Mouse (Mus musculus): ENCODE results near the gene Ofd1. TPM values are rescaled to one million over a fixed set of nuclear protein-coding genes. Genes with fewer than 3 reads are reported as not detected.

The Ofd1 gene
- 1 to 10 TPM; 4.6 to 5.6 TPM for total RNA-seq (2021)

DNA sequence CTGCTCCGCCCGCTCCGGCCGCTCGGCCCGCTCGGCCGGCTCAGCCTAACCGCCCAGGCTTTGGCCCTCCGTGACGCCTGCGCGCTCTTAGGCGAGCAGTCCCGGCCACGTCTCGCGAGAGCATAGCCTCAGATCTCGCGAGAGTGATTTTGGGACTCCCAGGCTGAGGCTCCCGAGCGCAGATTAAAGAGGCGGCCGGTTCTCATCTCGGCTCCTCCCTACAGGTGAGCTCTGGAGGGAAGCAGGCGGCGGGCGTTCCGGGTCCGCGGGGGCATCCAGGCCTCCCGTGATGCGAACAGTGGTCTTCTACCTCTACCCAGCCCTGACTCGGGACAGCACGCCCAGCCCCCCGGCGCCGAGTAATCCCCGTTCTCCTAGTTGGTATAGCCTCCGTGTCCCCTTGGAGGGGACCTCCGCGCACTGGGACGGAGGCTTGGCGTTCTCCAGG is at the start of gene Ofd1:
Gene Ofd1 (minus strand): TSS at position 89 of the 448 bp plus-strand sequence.
- DNase-seq (ENCODE audit: low spot score in 2 of 2): peak; percentile 83 to 87
- intact Hi-C loops (cut with DNase I): loop anchor here (2.0 kb wide), 1 partner anchor 212 kb away; no protein-coding TSS in a partner anchor

DNA sequence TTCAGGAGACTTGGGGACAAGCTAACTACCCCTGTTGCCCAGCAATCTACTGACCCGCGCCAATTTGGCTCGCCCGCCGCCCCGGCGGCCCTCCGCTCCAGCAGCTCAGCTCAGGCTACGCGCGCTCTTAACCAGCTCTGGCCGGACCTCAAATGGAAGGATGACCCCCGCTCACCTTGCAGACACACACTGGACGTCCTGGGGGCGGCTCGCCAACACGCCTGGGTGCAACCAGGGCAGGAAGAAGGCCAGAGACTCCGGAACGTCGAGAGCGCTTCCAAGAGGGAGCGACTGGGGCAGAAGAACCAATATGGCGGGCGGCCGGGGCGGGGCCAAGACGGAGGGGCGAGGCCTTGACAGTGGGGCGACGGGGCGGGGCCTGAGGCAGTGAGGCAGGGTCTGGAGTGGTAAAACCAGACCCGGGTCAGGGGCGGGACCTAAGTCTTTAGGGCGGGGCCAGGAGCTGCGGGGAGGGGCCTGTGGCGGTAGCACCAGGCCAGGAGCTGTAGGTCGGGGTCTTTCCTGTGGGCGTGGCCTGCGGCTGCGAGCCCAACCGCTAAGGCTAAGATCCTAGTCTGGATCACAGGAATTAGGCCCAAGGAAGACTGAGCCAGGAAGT is 39.0 kb upstream of the Ofd1 start, which contains the start of gene Rab9:
Gene Rab9 (minus strand): TSS at position 503 of the 619 bp plus-strand sequence.
- peak; percentile 81 to 86 for DNase-seq (ENCODE audit: low spot score in 2 of 2)
- intact Hi-C loops (cut with DNase I): loop anchor here (1.0 kb wide), 1 partner anchor 31 kb away; no protein-coding TSS in a partner anchor

DNA sequence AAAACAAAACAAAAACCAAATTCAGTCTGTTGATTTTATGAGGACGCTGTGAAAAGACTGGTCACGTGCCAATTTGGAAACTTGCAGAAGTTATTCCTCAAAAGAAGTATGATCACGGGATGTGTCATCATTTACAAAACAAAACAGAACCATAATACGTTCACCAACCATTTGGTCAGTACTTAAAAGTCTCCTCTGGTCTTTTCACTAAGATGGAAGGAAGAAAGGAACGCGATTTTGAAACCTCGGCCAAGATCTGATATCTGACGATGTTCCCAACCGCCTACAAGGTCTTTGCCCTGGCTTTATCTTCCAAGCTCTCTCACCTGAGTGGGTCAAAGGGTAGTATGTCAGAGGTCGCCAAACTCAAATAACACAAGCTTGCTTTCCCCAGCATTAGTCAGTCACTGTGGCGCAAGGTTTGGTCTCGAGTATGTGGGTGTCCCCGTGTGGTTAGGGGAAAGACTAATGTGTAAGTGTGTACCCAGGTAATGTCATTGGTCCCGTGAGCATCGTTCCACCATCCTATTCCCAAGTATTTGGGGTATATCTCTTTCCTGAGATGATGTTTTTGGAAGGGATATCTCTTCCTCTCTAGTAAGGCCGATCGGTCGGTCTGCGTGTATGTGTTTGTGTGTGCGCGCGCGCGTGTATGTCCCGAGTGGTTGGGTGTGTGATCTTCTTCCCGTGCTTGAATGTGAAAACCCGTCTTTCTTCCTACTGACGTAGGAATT is 38.3 kb upstream of the Ofd1 start:
- DNase-seq (ENCODE audit: low spot score in 2 of 2): peak in 1 of 2 experiments; percentile 7
- intact Hi-C loops (cut with DNase I): loop anchor here (1.0 kb wide), 1 partner anchor 32 kb away; no protein-coding TSS in a partner anchor

DNA sequence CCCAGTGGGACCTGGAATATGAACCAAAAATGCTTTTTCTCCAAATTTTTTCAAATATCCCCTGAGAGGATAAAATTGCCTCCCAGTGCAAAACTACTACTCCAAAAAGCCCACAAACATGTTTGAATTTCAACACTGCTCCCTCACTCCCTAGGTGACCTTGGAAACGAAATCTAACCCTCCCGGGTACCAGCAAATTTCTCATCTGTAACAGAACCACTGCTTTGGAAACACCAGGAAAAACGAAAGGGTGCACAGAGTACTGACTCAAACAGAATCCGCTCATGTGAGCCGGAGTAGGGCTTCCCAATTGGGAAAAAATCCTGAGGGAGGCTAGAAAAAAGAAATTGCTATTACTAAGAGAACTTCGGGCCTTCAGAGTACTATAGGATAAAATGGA is 36.9 kb upstream of the Ofd1 start:
- DNase-seq (ENCODE audit: low spot score in 2 of 2): no peak
- intact Hi-C loops (cut with DNase I): no loop called here

DNA sequence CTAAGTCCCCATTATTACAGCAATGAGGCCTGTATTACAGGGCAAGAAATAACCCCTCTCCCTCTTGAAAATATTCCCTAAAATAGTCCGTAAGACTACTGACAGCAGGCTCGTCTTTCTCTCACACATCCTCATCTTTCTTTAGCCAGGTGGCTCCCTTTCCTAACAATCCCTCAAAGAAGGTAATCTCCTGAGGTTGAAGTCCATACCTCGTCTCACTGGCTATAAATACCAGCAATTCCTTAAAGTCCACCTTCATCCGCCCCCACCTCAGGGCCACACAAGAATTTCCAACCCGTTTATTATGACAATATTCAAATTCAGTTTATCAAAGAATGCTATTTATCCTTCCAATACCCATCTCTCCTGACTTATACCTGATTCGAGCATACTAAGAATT is 32.1 kb upstream of the Ofd1 start:
- intact Hi-C loops (cut with DNase I): no loop called here
- no peak for DNase-seq (ENCODE audit: low spot score in 2 of 2)

DNA sequence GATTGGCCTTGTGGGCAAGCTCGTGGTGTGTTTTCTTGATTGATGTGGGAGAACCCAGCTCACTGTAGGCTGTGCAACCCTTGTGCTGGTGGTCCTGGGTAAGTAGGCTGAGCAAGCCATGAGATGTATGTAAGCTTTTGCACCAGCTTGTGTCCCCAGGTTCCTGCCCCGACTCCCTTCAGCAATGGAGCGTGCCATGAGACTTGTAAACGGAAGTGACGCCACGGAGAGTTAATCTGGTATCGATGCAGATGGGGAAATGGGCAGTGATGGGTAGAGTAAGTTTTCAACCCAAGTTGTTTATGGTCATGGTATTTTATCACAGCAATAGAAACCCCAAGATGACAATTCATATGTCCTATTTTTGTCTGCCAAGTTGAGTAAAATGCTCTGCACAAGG is 27.8 kb upstream of the Ofd1 start:
- intact Hi-C loops (cut with DNase I): no loop called here
- no peak for DNase-seq (ENCODE audit: low spot score in 2 of 2)

DNA sequence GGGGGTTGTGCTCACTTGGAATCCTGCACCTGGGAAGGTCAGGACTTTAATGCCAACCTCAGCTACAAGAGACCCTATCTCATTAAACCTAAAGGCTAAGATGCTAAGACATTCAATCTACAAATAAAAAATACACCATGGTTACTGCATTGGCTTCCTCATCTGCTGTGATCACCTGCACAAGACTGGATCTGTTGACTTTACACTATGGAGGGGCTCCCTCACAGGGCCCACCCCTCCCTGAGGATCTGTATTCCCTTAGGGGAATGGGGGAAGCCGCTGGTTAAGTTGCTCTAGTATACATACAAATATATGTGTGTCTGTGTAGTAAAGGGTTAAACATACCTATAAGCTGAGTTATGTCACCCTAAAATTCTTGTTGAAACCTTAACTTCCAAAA is 15.0 kb upstream of the Ofd1 start:
- no peak for DNase-seq (ENCODE audit: low spot score in 2 of 2)
- intact Hi-C loops (cut with DNase I): no loop called here

DNA sequence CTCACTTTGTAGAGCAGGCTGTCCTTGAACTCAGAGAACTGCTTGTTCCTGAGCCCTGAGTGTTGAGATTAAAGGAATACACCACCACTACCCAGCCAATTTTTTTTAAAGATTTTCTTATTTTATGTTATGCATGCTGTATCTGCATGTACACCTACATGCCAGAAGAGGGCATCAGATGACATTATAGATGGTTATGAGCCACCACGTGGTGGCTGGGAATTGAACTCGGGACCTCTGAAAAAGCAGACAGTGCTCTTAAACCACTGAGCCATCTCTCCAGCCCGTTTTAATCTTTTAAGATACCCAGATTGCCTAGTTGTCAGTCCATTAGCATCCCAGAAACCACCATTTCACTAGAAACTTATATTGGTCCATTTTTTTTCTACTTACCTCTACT is 13.8 kb upstream of the Ofd1 start:
- intact Hi-C loops (cut with DNase I): no loop called here
- no peak for DNase-seq (ENCODE audit: low spot score in 2 of 2)

DNA sequence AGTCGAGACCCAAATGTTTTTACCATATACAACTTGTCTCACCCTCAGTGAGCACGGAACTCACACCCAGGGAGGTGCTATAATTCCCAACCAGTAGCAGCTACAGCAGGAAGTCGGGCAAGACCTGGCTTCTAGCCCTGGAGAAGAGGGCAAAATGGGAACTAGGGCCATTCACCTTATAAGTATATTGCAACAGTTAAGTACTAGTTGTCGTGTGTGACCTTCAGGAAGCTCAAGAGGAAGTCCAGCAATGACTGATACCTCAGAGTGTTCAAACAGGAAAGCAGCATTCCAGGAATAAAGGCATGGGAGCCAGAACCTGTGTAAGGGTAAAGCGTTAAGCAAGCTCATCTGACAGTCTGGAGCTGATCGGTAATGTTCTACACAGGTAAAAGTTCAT is 13.0 kb upstream of the Ofd1 start:
- DNase-seq (ENCODE audit: low spot score in 2 of 2): no peak
- intact Hi-C loops (cut with DNase I): no loop called here

DNA sequence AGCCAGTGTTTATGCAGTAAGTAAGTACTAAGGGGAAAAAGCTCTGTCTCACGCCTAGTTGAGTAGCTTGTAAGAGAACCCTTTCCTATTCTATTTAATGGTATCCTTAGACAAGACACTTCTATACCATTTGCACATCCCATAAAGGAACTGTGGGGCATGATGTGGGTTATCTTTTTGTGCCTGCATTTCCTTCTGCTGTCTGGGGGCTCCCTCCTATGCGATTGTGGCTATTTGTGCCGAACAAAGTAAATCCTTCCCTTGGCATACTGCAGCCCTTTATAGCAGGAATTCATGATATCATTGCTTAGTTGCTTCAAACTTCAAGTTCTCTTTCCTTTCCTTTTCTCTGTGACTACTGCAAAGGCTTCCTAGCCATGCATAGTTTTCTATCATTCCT is 4.0 kb upstream of the Ofd1 start:
- intact Hi-C loops (cut with DNase I): no loop called here
- DNase-seq (ENCODE audit: low spot score in 2 of 2): no peak

DNA sequence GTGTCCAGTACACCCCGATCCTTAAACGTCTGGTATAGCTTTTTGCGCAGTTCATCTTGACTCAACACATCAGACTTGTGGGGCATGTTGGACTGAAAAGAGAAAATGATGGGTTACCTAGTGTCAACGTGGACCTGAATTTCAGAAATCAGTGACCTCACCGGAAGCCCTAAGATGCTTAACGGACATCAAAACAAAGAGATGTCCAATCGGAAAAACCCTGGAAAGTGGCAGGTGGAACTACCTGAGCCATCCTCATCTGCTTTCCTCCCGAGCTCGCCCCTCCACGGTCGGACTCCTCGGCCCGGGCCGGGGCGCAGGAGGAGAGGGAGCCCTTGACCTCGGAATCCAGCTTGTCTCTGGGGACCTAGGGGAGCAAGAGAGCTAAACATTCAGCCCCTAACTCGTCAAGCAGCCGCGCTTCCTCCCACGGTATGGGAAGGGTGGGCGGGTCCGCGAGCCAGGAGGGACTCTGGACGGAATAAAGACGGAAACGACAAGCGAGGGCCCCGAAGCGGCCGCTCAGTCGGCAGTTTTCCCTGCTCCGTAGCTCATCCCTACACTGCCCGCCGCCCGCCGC is 378 bp downstream of the Ofd1 start, which contains the start of gene Trappc2:
Gene Trappc2 (plus strand): TSS at position 539 of the 580 bp plus-strand sequence.
- DNase-seq (ENCODE audit: low spot score in 2 of 2): no peak
- intact Hi-C loops (cut with DNase I): loop anchor here (2.0 kb wide), 1 partner anchor 213 kb away; no protein-coding TSS in a partner anchor

DNA sequence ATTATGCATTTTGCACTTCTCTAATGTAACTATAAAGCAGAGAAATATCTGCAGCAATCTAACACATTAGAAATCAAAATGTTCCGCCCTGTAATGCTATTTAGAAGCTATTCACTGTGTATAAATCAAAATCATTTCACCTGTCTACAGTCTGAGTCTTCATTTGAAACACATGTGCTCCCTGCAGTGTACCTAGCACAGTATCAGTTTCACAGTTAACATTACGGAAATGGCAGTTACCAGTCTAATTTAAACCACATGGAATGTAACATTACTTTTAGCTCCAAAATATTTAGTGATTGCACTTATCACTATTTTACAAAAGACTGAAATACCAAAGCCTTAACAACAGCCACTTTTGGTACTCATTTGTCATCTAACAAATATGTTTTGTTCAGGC is 5.7 kb downstream of the Ofd1 start:
- intact Hi-C loops (cut with DNase I): no loop called here
- no peak for DNase-seq (ENCODE audit: low spot score in 2 of 2)

DNA sequence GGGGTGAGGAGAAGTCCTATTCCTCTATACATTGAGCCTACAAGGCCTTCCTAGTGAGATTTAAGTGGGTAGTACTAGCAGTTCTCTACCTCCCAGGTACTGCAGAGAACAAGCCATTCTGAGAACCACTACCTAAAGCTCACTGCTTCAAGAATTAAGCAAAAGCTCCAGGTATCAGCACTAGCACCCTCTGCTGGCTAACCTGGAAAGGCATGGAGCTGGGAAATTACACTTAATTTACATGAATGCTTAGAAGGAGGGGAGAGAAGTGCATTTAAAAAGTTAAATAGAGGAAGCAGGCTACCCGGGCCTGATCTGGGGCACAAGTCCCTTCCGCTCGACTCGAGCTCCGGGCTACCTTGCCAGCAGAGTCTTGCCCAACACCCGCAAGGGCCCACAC is 24.3 kb downstream of the Ofd1 start:
- intact Hi-C loops (cut with DNase I): no loop called here
- DNase-seq (ENCODE audit: low spot score in 2 of 2): no peak

DNA sequence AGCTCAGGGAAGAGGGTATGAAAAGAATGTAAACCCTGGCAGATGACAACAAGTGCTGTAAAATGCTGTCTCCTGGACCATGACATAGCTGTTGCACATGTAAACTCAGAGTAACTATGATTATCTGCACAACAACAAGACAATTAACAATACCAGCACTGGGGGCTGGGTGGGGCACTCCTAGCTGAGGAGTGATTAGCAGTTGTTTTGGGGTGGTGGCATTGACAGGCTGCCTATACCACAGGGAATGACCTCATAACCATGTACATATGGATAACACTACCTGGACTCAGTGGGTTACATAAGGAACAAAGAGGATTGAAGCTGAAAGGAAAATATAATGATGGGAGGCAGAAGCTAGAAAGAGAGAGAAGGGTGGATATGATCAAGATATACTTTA is 32.6 kb downstream of the Ofd1 start:
- DNase-seq (ENCODE audit: low spot score in 2 of 2): no peak
- intact Hi-C loops (cut with DNase I): no loop called here

DNA sequence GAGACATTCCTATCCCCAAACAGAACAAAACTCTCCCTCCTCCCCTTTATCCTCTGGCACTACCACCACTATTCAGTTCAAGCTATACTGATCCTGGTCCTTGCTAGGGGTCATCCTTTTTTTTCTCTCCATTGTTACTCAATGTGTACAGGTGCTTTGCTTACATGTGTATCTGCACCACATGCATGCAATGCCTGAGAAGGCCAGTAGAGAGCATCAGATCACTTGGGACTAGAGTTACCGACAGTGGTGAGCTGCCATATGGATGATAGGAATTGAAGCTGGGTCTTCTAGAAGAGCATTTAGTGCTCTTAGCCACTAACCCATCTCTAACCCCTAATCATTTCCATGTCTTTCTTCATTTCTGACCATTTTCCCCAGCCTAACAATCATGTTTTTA is 46.8 kb downstream of the Ofd1 start:
- intact Hi-C loops (cut with DNase I): no loop called here

DNA sequence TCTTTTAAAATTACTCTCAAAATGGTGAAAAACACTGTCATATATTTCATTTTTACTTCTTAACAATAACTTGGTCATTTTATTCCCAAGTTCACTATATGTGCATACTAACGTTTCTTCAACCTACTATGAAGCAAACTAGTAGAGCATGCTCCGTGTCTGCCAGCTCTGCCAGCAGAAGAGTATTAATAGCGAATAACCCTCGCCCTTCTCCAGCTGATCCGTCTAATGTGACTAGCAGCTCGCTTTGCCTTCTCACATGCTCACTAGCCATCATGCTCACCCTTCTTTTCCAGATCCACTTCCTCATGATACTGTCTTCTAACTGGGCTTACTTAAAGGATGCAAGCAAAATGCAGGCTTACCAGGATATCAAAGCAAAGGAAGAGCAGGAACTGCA is 53.8 kb downstream of the Ofd1 start:
- intact Hi-C loops (cut with DNase I): no loop called here
- DNase-seq (ENCODE audit: low spot score in 2 of 2): no peak

More for the DNA sequence above, 46.8 kb downstream of the Ofd1 start:
- DNase-seq (ENCODE audit: low spot score in 2 of 2): no peak

DNA sequence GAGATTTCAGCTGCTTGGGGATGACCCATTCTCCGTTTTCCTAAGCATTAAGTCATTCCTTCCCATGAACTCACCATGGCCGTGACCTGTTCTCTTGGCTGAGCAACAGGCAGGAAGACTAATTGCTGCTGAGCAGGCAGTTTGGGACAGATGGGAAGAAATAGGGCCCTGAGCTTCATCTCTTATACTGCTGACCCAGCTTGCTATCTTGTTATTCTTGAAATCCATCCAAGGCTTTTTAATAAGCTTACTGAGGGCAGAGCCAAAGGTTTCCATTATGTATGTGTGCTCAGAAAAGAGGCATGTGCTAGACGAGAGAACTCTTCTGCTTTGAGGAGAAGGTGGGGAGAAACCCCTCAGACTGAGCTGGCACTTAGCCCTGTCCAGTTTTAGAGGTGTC is 55.6 kb downstream of the Ofd1 start:
- DNase-seq (ENCODE audit: low spot score in 2 of 2): no peak
- intact Hi-C loops (cut with DNase I): no loop called here

DNA sequence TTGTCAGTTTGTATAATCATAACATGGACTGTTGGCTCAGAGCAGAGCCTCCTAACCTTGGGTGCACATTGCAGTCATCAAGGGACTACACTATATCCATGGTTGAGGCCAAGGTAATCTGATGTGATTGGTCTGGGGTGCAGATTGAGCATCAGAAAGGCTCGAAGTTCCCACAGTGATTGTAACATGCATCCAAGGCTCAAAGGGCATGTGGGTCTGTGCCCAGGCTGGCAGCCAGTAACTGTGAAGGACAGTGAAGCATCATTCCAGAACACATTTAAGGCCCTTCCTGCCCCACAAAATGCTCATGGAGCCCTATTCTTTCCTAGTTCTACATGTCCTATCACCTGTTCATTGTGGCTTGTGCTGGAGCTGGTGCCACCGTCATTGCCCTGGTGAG is 56.9 kb downstream of the Ofd1 start:
- DNase-seq (ENCODE audit: low spot score in 2 of 2): no peak
- intact Hi-C loops (cut with DNase I): no loop called here

DNA sequence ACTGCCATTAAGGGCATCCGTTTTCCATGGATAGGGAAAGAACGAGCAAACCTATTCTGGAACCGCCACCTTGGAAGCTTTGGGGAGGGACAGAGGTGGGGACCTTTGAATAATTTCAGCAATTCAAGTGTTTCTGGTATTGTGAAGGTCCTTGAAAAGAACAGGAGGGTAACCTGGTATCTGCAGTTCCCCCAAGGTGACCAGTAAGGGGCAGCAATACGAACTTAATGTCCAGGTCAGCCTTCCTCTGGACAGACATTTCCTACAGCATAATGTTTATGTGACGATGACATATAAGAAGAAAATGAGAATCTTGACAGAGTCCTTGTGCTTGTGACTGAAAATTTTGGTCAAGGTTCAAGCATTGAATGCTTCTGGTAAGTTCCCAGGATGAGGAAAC is 61.9 kb downstream of the Ofd1 start:
- no peak for DNase-seq (ENCODE audit: low spot score in 2 of 2)
- intact Hi-C loops (cut with DNase I): no loop called here

DNA sequence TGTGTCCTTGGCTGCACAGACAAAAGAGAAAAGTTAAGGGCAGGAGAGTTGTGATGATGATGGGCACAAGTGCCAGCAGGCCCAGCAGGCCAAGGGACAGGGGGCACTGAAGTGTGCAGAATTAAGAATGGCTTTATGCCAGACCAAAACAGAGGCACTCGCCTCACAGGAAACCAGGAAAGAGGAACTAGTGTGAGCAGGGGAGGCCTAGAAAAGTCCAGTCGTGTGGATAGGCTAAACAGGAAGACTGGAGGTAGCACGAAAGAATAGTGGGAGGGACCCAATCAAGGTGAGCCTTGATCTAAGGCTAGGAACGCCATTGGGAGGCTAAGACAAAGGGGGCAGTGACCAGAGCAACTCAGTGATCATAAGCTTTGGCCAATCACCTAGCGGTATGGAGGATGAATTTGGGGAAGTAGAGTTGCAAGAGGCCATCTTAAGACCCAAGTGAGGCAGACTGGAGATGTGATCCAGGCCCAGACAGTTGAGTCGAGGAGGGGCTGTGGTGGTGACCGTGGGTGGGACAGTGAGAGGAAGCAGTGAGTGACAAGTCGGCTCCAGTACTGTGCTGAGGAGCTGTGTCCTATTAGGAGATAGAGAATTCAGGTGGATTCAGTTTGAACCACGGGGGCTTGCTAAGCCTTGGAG is 63.7 kb downstream of the Ofd1 start:
- DNase-seq (ENCODE audit: low spot score in 2 of 2): no peak
- intact Hi-C loops (cut with DNase I): no loop called here
